Mouse (Mus musculus) cerebellum, adult 11-12 months (tissue): ENCODE data around the gene Zfp296.
"Not testable (repeated sequence)": the region's sequence is repeated elsewhere in the genome, so short reads cannot be mapped to it uniquely, and the experiment has no call there.

Source experiments
- DNase-seq: peaks from one replicate; pipeline ENCODE4 v3.0.0; 2022

The Zfp296 gene

GRCm38 (mm10) chr7:19562643-19563410 lies 14.3 kb upstream of the Zfp296 start, which contains the start of gene Ppp1r37:
Ppp1r37 (minus strand) TSS chr7:19563076.
- DNase-seq: peak; percentile 56

DNA sequence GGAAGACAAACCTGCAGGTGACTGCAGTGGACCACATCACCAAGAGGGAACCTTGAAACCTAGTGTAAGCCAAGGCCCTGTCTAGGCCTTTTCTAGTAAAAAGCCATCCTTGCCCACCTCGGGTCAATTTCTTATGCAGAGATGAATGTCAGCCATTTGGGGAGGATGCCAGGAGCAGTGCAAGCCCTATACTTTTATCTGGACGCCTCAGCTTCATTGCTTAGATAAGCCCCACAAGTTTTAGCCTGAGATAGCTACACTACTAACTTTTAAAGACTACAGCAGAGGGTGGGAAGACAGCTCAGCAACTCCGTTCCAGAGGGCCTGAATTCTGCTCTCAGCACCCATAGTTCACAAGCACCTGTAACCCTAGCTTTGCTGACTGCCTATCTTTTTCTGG lies 13.2 kb upstream of the Zfp296 start:
- DNase-seq: peak; percentile 42

DNA sequence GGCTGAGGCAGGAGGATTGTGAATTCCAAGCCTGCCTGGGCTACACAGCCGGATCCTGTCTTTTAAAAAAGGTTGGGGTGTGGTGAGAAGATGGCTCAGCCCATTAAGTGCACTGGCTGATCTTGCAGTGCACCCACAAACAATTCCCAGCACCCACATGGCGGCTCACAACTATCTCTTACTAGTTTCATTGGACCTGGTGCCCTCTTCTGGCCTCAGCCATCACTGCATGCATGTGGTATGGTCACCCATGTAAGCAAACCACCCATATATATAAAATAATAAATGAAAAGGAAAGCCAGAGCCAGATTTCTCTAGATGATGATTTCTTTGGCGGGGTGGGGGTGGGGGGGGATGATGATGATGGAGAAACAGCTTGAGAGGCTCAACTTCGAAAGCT lies 12.6 kb upstream of the Zfp296 start:
- peak; percentile 36 for DNase-seq

GRCm38 (mm10) chr7:19565803-19566202 lies 11.3 kb upstream of the Zfp296 start:
- DNase-seq: no peak

DNA sequence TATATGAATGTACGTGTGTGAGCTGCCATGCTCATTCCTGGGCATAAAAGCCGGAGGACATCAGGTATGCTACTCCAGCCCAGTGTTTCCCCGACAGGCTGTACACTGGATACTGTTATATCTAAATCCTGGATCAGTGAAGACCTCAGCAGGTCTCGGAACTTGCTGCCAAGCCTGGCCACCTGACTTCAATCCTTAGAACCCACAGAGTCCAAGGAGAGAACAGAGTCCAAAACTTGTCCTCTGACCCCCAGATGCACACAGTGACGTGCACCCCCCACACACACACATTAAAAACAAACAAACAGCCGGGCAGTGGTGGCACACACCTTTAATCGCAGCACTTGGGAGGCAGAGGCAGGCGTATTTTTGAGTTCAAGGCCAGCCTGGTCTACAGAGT lies 9.7 kb upstream of the Zfp296 start:
- DNase-seq: no peak

GRCm38 (mm10) chr7:19569647-19570046 lies 7.4 kb upstream of the Zfp296 start:
- no peak for DNase-seq

GRCm38 (mm10) chr7:19572926-19573775 lies 3.9 kb upstream of the Zfp296 start:
- DNase-seq: peak; percentile 74

- DNase-seq: peak; percentile 40
Measured at GRCm38 (mm10) chr7:19573776-19574140, 3.3 kb upstream of the Zfp296 start.

DNA sequence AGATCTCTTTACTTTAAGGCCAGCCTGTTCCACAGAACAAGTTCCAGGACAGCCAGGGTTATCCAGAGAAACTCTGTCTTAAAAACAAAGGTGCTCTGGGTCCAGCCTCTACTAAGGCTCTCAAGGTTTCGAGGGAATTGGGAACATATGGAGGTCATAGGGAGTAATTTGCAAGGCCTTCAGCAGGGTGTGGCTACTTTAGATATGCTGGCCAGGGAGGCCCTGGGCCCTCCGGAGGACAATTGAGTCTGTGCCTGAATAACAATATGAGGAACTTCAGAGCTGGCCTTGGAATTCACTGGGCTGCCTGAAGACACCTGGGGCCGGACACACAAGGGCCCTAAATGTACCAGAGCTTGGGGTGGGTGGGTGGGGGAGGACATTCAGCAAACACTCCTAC lies 1.5 kb upstream of the Zfp296 start:
- no peak for DNase-seq

GRCm38 (mm10) chr7:19577877-19578414 lies 859 bp downstream of the Zfp296 start:
- peak; percentile 71 for DNase-seq

GRCm38 (mm10) chr7:19578436-19578835 lies 1.3 kb downstream of the Zfp296 start:
- no peak for DNase-seq

GRCm38 (mm10) chr7:19579751-19580150 lies 2.7 kb downstream of the Zfp296 start:
- peak; percentile 43 for DNase-seq

GRCm38 (mm10) chr7:19580634-19581033 lies 3.5 kb downstream of the Zfp296 start:
- peak; percentile 33 for DNase-seq

- DNase-seq: no peak
Measured at GRCm38 (mm10) chr7:19586269-19586668, 9.2 kb downstream of the Zfp296 start.

DNA sequence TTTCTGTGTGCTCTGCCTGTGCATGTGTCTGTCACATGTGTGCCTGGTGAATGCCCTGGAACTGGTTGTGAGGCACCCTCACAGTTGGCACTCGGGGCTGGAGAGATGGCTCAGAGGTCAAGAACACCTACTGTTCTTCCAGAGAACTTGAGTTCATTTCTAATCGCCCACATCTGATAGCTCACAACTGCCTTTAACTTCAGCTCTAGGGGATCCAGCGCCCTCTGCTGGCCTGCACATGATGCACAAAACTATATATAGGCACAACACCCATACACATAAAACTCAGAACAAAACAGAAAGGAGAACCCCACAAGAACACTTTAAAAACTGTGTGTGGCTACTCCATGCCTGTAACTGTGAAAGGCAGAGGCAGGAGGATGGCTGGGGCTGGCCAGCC lies 12.1 kb downstream of the Zfp296 start:
- DNase-seq: no peak

- peak; percentile 87 for DNase-seq
Measured at GRCm38 (mm10) chr7:19589917-19590316, 12.8 kb downstream of the Zfp296 start.

DNA sequence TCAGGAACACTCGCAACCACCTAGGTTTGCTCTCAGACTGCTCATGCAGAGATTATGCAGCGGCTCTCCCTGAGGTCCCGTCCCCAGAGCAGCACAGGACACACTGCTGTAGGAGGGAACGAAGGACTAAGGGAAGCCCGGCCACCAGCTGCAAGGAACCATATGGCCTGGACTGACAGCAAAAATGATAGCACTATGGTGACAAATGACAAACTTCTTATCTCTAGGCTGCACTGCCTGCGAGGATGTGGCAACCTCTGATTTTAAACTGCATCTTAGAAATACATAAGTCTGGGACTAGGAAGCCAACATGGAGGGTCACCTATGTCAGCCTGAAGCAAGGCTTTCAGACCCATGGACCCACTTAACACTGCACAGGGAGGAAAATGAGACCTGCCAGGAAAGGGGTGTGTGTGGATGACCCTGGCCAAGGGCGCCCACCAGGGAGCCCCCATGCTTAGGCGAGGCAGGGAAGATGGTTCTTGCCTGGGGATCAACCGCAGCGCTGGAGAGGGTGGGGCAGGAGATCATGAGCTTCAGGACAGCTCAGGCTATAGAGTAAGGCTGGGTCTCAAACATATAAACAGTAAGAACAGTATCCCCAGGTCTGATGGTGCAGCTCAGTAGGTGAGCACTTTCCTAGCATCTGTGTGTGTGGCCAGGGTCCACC lies 16.1 kb downstream of the Zfp296 start:
- no peak for DNase-seq

DNA sequence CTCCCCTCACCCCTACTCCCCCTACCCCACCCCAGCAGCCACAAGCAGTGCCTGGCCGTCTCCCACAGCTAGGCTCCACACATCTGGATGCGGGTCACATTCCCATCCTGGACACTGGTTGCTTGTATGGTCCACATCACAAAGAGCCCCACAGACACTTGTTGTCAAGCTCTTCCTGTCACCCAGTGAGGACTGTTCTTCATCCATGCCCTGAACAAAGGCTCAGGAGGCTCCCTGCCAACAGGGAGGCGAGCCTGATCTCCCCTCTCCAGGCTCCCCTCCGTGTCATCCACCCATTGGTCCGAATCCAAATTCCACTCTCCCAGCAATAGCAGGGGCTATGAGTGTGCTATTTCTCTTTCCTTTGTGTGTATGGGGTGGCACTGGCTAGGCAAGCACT lies 23.5 kb downstream of the Zfp296 start:
- DNase-seq: peak; percentile 59

DNA sequence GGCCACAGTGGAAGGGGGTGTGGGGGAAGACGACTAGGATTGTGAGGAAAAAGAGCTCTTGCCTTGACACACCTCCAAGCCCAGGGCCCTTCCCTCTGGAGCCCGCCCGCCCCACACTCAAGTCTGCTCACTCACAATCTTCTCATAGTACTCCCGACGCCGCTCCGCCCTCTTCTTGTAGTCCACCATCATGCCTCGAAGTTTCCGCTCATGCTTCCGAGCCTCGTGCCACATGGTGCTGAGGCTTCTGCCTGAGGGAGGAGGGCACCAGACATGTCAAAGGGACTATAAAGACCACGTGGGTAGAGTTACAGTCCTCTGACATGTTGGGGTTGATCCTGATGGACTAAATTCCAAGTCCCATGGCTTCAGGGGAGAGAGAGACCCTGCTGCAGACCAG lies 26.0 kb downstream of the Zfp296 start:
- DNase-seq: no peak

DNA sequence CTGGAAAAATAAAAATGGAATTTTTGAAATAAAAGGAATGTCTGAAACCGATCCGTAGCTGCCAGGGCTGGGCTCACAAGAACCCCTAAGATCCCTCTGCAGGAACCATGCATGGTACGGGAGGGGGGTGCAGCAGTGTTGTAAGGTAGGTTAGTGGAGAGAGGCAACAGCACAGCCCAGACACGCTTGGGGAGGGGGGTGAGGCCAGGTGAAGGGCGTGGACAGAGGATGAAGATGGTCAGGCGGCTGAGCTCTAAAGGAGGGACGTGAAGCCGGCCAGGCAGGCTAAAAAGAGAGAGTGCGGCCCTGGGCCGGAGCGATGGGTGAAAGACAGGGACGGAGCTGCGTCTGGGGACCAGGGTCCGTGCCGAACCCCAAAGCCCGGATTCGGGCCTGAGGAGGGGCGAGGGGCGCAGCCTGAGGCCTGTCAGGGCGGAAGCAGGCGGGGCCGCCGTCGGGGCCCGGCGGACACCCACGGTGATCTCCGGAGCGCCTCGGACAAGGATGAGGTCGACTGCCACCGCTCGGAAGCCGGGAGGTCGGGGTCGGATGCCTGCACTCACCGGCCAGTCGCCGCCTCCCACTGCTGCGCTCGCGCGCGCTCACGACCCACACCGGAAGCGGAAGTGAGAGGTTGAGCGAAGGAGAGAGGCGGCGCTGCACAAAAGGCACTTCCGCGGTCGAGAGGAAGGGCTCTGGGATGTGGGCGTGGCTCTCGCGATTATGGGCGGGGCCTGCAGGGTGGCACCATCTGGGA lies 26.9 kb downstream of the Zfp296 start, which contains the start of gene Clasrp:
Clasrp (minus strand) TSS at position 638 of the 757 bp plus-strand sequence.
- DNase-seq: peak; percentile 95

- not testable (repeated sequence) for DNase-seq
Measured at GRCm38 (mm10) chr7:19604606-19605214, 27.6 kb downstream of the Zfp296 start.

GRCm38 (mm10) chr7:19607291-19607690 lies 30.2 kb downstream of the Zfp296 start:
- no peak for DNase-seq
